Mouse (Mus musculus): ENCODE measurements around the gene Cd200r4.

Cd200r4 gene

DNA sequence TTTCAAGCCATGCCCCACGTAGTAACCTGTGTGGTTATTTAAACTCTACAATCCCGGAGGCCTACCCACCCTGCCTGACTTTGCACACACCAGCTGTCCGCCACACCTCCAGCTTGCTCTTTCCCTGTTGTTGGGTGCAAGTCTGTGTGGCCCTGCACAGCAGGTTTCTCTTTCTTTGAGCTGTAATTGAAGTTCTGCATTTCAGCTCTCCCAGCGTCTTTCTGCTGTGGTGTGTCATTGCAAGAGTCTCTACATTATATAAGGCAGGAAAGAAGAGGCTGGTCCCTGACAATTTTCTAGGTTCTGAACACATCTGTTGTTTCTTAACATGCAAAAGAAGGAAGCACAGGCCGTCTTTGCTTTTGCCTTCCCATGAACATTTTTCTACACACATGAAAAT, 65.1 kb downstream of the Cd200r4 start:
- DNase-seq, result no peak

DNA sequence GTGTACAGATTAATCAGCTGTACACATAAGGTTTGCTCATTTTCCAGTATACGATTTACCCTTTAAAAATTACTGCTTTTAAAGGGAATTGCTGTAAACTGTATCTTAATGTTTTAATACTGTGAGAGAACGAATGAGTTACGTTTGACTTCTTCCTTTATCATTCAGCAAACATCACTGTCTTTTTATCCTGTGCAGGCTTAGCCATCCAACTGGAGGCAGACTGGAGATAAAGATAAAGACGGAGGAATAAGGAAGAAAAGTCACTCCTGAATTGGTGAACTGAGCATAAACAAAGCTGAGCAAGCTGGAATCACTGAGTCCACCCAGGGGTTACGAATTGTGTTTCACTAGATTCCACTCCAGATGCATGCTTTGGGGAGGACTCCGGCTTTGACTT, 66.1 kb downstream of the Cd200r4 start:
- no peak for DNase-seq
